Mouse (Mus musculus): ENCODE data around the gene Klhl42. TPM values are rescaled to one million over a fixed set of nuclear protein-coding genes. Genes with fewer than 3 reads are reported as not detected.

The Klhl42 gene
- polyA plus RNA-seq, 1 experiment from 2014 or later, result 6.5 TPM

- no peak overlapping the region for H3K27ac ChIP-seq (replicated peaks)
- no peak for DNase-seq (ENCODE audit: low spot score)
- no peak overlapping the region for H3K4me3 ChIP-seq
- H3K9me3 ChIP-seq, result no peaks in the 10 kb centered on the region
- H3K4me1 ChIP-seq, result no peaks in the 10 kb centered on the region
- WGBS, result 89% methylated on average over 7 of the region's 7 CpGs
- peaks cover 88% of the 10 kb centered on the region for H3K36me3 ChIP-seq (replicated peaks)
- no peaks in the 10 kb centered on the region for H3K27me3 ChIP-seq (replicated peaks; ENCODE audit: low read depth, poor library complexity, severe bottlenecking)
Observed at GRCm38 (mm10) chr6:147062694-147063093, 28.5 kb upstream of the Klhl42 start.

- 91% methylated on average over 10 of the region's 10 CpGs for whole genome bisulfite sequencing
Observed at GRCm38 (mm10) chr6:147064226-147064943, 26.8 kb upstream of the Klhl42 start.

GRCm38 (mm10) chr6:147064944-147065261 lies 26.3 kb upstream of the Klhl42 start:
- H3K36me3 ChIP-seq (replicated peaks), result peaks cover 80% of the 10 kb centered on the region
- no peaks in the 10 kb centered on the region for H3K4me1 ChIP-seq
- 88% methylated on average over 6 of the region's 6 CpGs for WGBS
- H3K4me3 ChIP-seq, result no peak overlapping the region
- H3K27me3 ChIP-seq (replicated peaks; ENCODE audit: low read depth, poor library complexity, severe bottlenecking), result no peaks in the 10 kb centered on the region
- no peak overlapping the region for H3K27ac ChIP-seq (replicated peaks)
- no peaks in the 10 kb centered on the region for H3K9me3 ChIP-seq
- DNase-seq (ENCODE audit: low spot score), result no peak

More at GRCm38 (mm10) chr6:147064226-147064943, 26.8 kb upstream of the Klhl42 start:
- Histone ChIP-seq H3K27me3 (replicated peaks; ENCODE audit: low read depth, poor library complexity, severe bottlenecking) (no peaks in the 10 kb centered on the region), H3K27ac (replicated peaks) (no peak overlapping the region), H3K4me1 (no peaks in the 10 kb centered on the region), H3K4me3 (no peak overlapping the region), H3K36me3 (replicated peaks) (peaks cover 85% of the 10 kb centered on the region), H3K9me3 (no peaks in the 10 kb centered on the region)
- DNase-seq (ENCODE audit: low spot score), result no peak

GRCm38 (mm10) chr6:147075808-147076387 lies 15.3 kb upstream of the Klhl42 start:
- Histone ChIP-seq H3K4me1 (no peaks in the 10 kb centered on the region), H3K36me3 (replicated peaks) (peaks cover 46% of the 10 kb centered on the region), H3K4me3 (no peak overlapping the region), H3K27me3 (replicated peaks; ENCODE audit: low read depth, poor library complexity, severe bottlenecking) (no peaks in the 10 kb centered on the region), H3K27ac (replicated peaks) (no peak overlapping the region; the same call in 1 of the 2 replicates), H3K9me3 (no peaks in the 10 kb centered on the region)
- no peak for DNase-seq (ENCODE audit: low spot score)
- WGBS, result 68% methylated on average over 5 of the region's 5 CpGs

- H3K9me3 ChIP-seq, result no peaks in the 10 kb centered on the region
- no peak for DNase-seq (ENCODE audit: low spot score)
- WGBS, result 87% methylated on average over 8 of the region's 8 CpGs
- H3K27ac ChIP-seq (replicated peaks), result no peak overlapping the region
- no peaks in the 10 kb centered on the region for H3K4me1 ChIP-seq
- peaks cover 36% of the 10 kb centered on the region for H3K36me3 ChIP-seq (replicated peaks)
- no peak overlapping the region for H3K4me3 ChIP-seq
- no peaks in the 10 kb centered on the region for H3K27me3 ChIP-seq (replicated peaks; ENCODE audit: low read depth, poor library complexity, severe bottlenecking)
Observed at GRCm38 (mm10) chr6:147076878-147077277, 14.3 kb upstream of the Klhl42 start.

GRCm38 (mm10) chr6:147079919-147080318 lies 11.3 kb upstream of the Klhl42 start:
- Histone ChIP-seq H3K9me3 (no peaks in the 10 kb centered on the region), H3K36me3 (replicated peaks) (peaks cover 18% of the 10 kb centered on the region), H3K4me1 (no peaks in the 10 kb centered on the region), H3K27ac (replicated peaks) (no peak overlapping the region), H3K27me3 (replicated peaks; ENCODE audit: low read depth, poor library complexity, severe bottlenecking) (no peaks in the 10 kb centered on the region), H3K4me3 (no peak overlapping the region)
- WGBS, result 92% methylated on average over 10 of the region's 10 CpGs
- DNase-seq (ENCODE audit: low spot score), result no peak

- H3K27me3 ChIP-seq (replicated peaks; ENCODE audit: low read depth, poor library complexity, severe bottlenecking), result peaks cover 17% of the 10 kb centered on the region
- H3K4me1 ChIP-seq, result peaks cover 34% of the 10 kb centered on the region
- 55% methylated on average over 7 of the region's 7 CpGs for WGBS
- no peaks in the 10 kb centered on the region for H3K9me3 ChIP-seq
- H3K4me3 ChIP-seq, result no peak overlapping the region
- no peak for DNase-seq (ENCODE audit: low spot score)
- no peaks in the 10 kb centered on the region for H3K36me3 ChIP-seq (replicated peaks)
- no peak overlapping the region; the same call in 1 of the 2 replicates for H3K27ac ChIP-seq (replicated peaks)
Observed at GRCm38 (mm10) chr6:147085398-147086040, 5.7 kb upstream of the Klhl42 start.

- peak within 1 kb of the TSS; percentile 80 for H3K27ac ChIP-seq (replicated peaks)
- H3K36me3 ChIP-seq (replicated peaks), result no peaks in the 10 kb centered on the region
- peak; percentile 74 for DNase-seq (ENCODE audit: low spot score)
- peaks cover 21% of the 10 kb centered on the region for H3K27me3 ChIP-seq (replicated peaks; ENCODE audit: low read depth, poor library complexity, severe bottlenecking)
- 3% methylated on average over 20 of the region's 20 CpGs for WGBS
- peak within 1 kb of the TSS; percentile 50 for H3K4me3 ChIP-seq
- no peaks in the 10 kb centered on the region for H3K9me3 ChIP-seq
- peaks cover 46% of the 10 kb centered on the region for H3K4me1 ChIP-seq
Observed at GRCm38 (mm10) chr6:147086594-147087225, 4.5 kb upstream of the Klhl42 start, which contains the start of gene Mansc4. Mansc4 (minus strand) TSS chr6:147087032.

GRCm38 (mm10) chr6:147087736-147088135 lies 3.4 kb upstream of the Klhl42 start:
- 34% methylated on average over 6 of the region's 7 CpGs for WGBS
- H3K4me1 ChIP-seq, result peaks cover 56% of the 10 kb centered on the region
- peaks cover 21% of the 10 kb centered on the region for H3K27me3 ChIP-seq (replicated peaks; ENCODE audit: low read depth, poor library complexity, severe bottlenecking)
- H3K27ac ChIP-seq (replicated peaks), result no peak overlapping the region
- H3K36me3 ChIP-seq (replicated peaks), result no peaks in the 10 kb centered on the region
- H3K9me3 ChIP-seq, result no peaks in the 10 kb centered on the region
- peak; percentile 18 for DNase-seq (ENCODE audit: low spot score)
- no peak overlapping the region for H3K4me3 ChIP-seq

- peaks cover 61% of the 10 kb centered on the region for H3K4me1 ChIP-seq
- no peak overlapping the region for H3K27ac ChIP-seq (replicated peaks)
- no peak overlapping the region for H3K4me3 ChIP-seq
- 77% methylated on average over 3 of the region's 3 CpGs for WGBS
- DNase-seq (ENCODE audit: low spot score), result no peak
- no peaks in the 10 kb centered on the region for H3K9me3 ChIP-seq
- peaks cover 4% of the 10 kb centered on the region for H3K36me3 ChIP-seq (replicated peaks)
- peaks cover 21% of the 10 kb centered on the region for H3K27me3 ChIP-seq (replicated peaks; ENCODE audit: low read depth, poor library complexity, severe bottlenecking)
Observed at GRCm38 (mm10) chr6:147088517-147088916, 2.7 kb upstream of the Klhl42 start.

- Histone ChIP-seq H3K4me3 (peak overlapping the region; percentile 67; the same call in 1 of the 2 replicates), H3K9me3 (no peaks in the 10 kb centered on the region), H3K27ac (replicated peaks) (peak overlapping the region; percentile 91; the same call in 1 of the 2 replicates), H3K27me3 (replicated peaks; ENCODE audit: low read depth, poor library complexity, severe bottlenecking) (peaks cover 21% of the 10 kb centered on the region), H3K4me1 (peaks cover 65% of the 10 kb centered on the region), H3K36me3 (replicated peaks) (peaks cover 14% of the 10 kb centered on the region)
- WGBS, result 56% methylated on average over 5 of the region's 5 CpGs
- no peak for DNase-seq (ENCODE audit: low spot score)
Observed at GRCm38 (mm10) chr6:147090191-147090590, 988 bp upstream of the Klhl42 start.

GRCm38 (mm10) chr6:147092136-147092535 lies 957 bp downstream of the Klhl42 start:
- peaks cover 21% of the 10 kb centered on the region for H3K27me3 ChIP-seq (replicated peaks; ENCODE audit: low read depth, poor library complexity, severe bottlenecking)
- H3K4me1 ChIP-seq, result peaks cover 54% of the 10 kb centered on the region
- peak overlapping the region; percentile 67 for H3K4me3 ChIP-seq
- WGBS, result 4% methylated on average over 15 of the region's 15 CpGs
- H3K9me3 ChIP-seq, result no peaks in the 10 kb centered on the region
- peak overlapping the region; percentile 91 for H3K27ac ChIP-seq (replicated peaks)
- peaks cover 25% of the 10 kb centered on the region for H3K36me3 ChIP-seq (replicated peaks)
- DNase-seq (ENCODE audit: low spot score), result peak; percentile 43

Measured in embryonic facial prominence, embryonic 10.5 days (tissue).